Mouse (Mus musculus) olfactory bulb, adult 2 months (tissue): ENCODE measurements at regions not wholly inside any gene's neighbourhood (a gene's known extent, or its start where the extent isn't known, plus 50 kb on each side); places are given as distances from the start of the nearest gene placed in this dataset.

Experiments
- CTCF ChIP-seq: fragments of 200-500 bp; IDR thresholded peaks from 2 replicates; pipeline ENCODE4 v1.5.1; 2012; ENCODE audit warnings: low read depth, mild to moderate bottlenecking, low read length, moderate library complexity; ENCODE audit not compliant: insufficient read depth
- POLR2A ChIP-seq: fragments of 200-500 bp; IDR thresholded peaks from 2 replicates; pipeline ENCODE4 v1.6.1; 2012; ENCODE audit warnings: mild to moderate bottlenecking, low read depth, low read length, moderate library complexity; ENCODE audit not compliant: insufficient read depth

DNA sequence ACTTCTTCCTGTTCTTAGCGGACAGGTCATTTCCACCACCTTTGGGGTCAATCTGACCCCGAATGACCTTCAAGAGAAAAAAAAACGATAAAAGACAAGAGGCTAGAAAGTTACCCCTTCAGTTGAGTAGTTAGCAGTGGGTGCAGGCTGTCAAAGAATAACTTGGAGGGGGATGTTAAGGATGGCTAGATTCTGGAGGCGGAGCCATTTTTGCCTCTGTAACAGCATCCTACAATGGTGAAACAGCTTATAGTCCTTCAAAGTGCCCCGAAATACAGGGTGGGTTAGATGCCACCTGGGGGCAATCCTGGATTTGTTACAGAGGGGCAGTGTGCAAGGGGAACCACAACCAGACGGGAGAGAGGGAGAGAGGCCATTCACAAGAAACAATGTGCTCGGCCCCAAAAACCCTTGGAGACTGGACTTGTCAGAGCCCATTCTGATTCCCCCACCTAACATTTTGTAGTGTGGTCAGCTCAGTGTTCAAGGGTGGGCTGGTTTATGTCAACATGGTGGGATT is 79.1 kb downstream of the Cd83 start:
- TF ChIP-seq POLR2A (no peak), CTCF (no peak)
